Mouse (Mus musculus) frontal cortex, adult 2 months (tissue): ENCODE measurements at regions not wholly inside any gene's neighbourhood (a gene's known extent, or its start where the extent isn't known, plus 50 kb on each side); places are given as distances from the start of the nearest gene placed in this dataset.

ENCODE experiments used
- DNase-seq, 2 experiments: peaks; one replicate each; pipeline ENCODE4 v3.0.0; 2022; ENCODE audit warnings: low spot score in 1 of 2; ENCODE audit errors: extremely low spot score in 1 of 2

GRCm38 (mm10) chr7:135961026-135961425 is 244.9 kb upstream of the Mki67 start:
- DNase-seq, result peak; percentile 11 to 28

GRCm38 (mm10) chr7:135965528-135965927 is 249.4 kb upstream of the Mki67 start:
- DNase-seq, result peak in 1 of 2 experiments; percentile 29

GRCm38 (mm10) chr7:135966231-135966630 is 250.1 kb upstream of the Mki67 start:
- no peak for DNase-seq

GRCm38 (mm10) chr7:135968638-135969037 is 252.5 kb upstream of the Mki67 start:
- no peak for DNase-seq

- no peak for DNase-seq
These were observed 269.9 kb upstream of the Mki67 start for GRCm38 (mm10) chr7:135986021-135986420.

- DNase-seq, result no peak
These were observed 274.2 kb upstream of the Mki67 start for GRCm38 (mm10) chr7:135990321-135990720.

DNA sequence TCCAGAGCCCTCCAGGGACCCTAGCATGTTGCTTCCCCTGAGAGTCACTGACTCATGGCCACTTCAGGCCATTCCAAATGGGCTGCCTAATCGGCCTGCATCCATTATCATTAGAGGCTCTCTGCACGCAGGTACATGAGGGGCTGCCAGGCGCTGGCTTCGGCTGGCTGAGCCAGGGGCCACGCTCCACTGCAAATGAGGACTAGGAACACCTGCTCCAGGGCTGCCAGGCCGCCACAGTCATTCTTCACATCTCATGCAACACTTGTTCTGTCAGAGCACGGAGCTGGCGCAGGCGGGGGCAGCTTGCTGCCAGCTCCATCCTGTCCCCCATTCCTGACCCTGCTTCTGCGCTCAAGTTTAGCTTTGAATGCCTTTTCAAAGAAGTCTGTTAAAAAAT is 280.7 kb upstream of the Mki67 start:
- no peak for DNase-seq

DNA sequence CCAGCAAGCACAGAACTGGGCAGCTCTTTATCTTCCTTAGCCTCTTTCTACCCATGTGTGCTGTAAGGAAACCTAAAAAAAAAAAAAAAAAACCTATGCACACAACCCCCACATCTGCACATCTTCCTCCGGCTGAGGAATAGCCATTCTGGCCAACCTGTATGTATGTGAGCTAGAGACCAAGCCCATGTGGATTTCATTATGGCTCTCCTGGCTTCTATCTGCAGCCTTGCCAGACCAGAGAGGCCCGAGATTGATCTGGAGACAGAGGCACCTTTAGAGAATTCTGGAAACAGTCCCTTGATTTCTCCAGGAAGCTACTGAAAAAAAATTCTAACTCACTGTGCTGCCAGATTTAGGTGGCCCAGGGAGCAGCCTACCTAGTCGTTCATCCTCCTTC is 281.5 kb upstream of the Mki67 start:
- no peak for DNase-seq

DNA sequence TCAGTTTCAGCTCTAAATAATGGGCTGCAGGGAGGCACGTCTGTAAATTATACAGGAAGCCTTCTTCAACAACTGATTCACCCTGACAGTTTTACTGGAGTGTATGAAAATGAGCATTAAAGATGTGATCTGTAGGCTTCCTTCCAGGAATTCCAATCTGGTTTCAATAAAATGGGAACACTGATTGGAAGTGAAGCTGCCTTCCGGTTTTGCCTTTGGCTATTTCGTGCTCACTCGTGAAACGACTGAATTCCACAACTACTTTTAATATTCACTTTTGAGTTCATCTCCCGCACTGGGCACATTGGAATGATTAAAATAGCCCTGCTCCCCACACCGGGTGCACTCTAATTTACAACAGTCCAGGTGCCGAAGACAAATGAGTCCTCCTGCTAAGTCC is 286.2 kb upstream of the Mki67 start:
- no peak for DNase-seq

DNA sequence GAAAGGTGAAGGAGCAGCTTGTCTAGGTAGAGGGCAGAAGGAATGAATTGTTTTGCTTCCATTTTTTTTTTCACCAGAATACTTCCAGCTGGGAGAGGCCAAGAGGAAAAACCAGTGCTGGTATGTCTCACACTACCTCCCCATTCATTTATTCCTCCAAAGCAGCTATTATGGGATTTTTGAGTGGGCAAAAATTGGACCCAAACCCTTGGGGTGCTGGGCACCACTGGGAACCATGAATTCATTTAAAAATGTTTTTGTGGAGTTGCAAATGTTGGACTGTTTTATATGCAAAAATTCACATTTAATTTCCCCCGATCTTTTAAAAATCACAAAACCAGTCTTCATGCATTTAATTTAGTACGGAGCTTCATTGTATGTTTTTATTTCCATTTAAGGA is 287.1 kb upstream of the Mki67 start:
- DNase-seq, result no peak

GRCm38 (mm10) chr7:136007796-136008455 is 291.8 kb upstream of the Mki67 start:
- DNase-seq, result no peak

- DNase-seq, result no peak
These were observed 292.3 kb upstream of the Mki67 start for GRCm38 (mm10) chr7:136008486-136008885.

DNA sequence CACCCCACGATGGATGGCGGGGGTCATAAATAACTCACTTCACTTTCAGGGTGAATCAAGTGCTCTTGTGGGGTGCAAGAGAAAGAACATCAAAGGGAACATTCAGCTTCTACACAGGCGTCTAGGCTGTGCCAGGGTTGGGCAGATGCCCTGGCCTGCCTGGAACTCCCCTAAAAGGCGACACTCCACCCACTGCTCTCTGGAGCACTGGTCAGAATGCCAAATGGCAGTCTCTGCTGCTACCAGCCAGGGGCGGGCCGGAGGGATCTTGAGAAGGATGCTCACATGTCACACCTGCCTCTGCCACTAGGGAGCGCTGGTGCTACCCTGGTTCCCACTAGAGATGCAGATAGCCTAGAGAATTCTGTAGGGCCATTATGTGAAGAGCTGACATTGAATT is 293.9 kb upstream of the Mki67 start:
- DNase-seq, result peak; percentile 53 to 81

GRCm38 (mm10) chr7:136014706-136015105 is 298.5 kb upstream of the Mki67 start:
- DNase-seq, result no peak

DNA sequence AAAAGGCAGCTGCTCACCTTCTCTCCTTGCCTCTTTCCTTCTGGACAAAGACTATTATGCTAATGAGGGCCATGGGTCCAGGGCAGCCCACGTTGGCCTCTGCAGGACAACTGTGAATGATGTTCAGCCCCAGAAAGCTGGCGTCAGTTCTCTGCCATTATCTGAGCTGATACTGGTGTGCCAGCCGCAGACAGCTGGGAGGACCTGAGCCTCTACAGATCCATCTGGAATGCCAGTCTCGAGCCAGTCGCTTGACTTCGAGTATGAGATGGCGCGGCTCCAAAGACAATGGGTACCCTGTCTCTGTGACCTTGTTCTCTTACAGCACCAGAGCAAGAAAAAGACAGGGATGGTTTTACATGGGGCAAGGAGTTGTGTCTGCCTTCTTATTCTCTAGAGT is 300.8 kb upstream of the Mki67 start:
- DNase-seq, result no peak

- DNase-seq, result no peak
These were observed 304.4 kb upstream of the Mki67 start for GRCm38 (mm10) chr7:136020577-136020976.

DNA sequence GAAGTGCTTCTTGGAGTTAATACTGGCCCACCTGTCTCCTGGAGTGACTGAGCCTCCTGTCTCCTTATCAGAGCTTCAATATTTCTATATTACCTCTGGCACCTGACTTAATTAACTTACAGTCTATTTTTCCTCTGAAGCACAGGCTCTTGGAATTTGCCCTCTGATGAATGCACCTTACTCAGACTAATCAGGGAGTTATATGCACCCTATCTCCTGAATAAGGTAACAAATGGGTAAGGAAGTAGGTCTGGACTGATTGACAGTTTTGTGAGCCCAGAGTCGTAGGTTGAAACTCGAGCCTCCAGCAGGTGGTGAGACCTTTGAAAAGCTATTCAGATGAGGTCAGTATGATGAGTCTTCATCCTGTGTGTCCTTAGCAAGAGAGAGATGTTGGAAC is 304.9 kb upstream of the Mki67 start:
- DNase-seq, result no peak

- DNase-seq, result no peak
These were observed 306.8 kb upstream of the Mki67 start for GRCm38 (mm10) chr7:136022781-136023448.

- DNase-seq, result no peak
These were observed 310.3 kb upstream of the Mki67 start for GRCm38 (mm10) chr7:136026451-136026850.

DNA sequence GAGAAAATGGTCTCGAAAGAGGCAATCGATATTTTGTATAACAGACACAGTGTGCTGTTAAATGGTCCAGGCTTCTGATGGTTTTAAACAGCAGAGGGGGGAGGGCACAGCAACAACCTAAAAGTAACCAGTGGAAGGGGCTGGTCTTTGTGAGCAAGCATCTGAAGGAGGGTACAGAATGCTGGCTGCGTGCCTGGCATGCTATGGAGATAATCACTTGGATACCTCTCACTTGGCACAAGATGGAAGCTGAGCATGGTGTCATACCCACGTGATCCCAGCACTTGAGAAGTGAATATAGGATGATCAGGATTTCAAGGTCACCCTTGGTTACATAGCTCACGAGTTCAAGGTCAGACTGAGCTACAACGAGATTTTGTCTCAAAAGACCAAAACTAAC is 315.9 kb upstream of the Mki67 start:
- DNase-seq, result no peak

- DNase-seq, result no peak
These were observed 317.4 kb upstream of the Mki67 start for GRCm38 (mm10) chr7:136033536-136033935.

DNA sequence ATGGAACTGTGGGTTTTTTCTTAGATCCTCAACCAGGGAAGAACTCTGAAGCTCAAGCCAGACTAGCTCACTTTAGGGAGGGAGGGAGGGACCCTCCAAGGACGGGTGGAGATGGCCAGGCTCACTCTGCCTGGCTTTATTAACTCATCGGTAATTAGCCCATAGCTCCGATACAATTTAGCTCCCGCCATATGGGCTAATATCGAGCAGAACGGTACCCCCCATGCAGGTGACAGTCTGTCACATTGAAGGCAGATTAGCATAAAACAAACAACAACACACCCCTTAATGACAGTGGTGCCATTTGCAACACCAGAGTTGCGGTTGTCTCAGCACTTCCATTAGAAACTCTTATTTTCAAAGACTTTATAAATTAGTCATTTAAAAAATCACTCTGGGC is 319.6 kb upstream of the Mki67 start:
- no peak for DNase-seq
